Mouse (Mus musculus): ENCODE measurements at regions not wholly inside any gene's neighbourhood (a gene's known extent, or its start where the extent isn't known, plus 50 kb on each side); places are given as distances from the start of the nearest gene placed in this dataset.
"Not testable (repeated sequence)": the region's sequence is repeated elsewhere in the genome, so short reads cannot be mapped to it uniquely, and the experiment has no call there.

- H3K9ac ChIP-seq (ENCODE audit: low read depth, low read length); H3K27ac ChIP-seq; H3K36me3 ChIP-seq (ENCODE audit: insufficient read depth, low read length); H3K27me3 ChIP-seq (ENCODE audit: insufficient read depth, low read length); H3K9me3 ChIP-seq (replicated peaks; ENCODE audit: low read length); H3K4me2 ChIP-seq (ENCODE audit: low read length); DNase-seq (ENCODE audit: low spot score); ATAC-seq (replicated peaks; ENCODE audit: low FRiP score, low read depth); H3K4me1 ChIP-seq (replicated peaks; ENCODE audit: insufficient read depth, low read length); H3K4me3 ChIP-seq (replicated peaks; ENCODE audit: low read depth, low read length): not testable (repeated sequence)
- WGBS: 74% methylated on average over 2 of the region's 2 CpGs
Measured at GRCm38 (mm10) chr14:40455631-40456030, 437.4 kb downstream of the Sh2d4b start.

GRCm38 (mm10) chr14:40450823-40451222 is 442.2 kb downstream of the Sh2d4b start:
- H3K36me3 ChIP-seq (ENCODE audit: insufficient read depth, low read length); H3K4me2 ChIP-seq (ENCODE audit: low read length); H3K27ac ChIP-seq; H3K4me3 ChIP-seq (replicated peaks; ENCODE audit: low read depth, low read length); ATAC-seq (replicated peaks; ENCODE audit: low FRiP score, low read depth); H3K9me3 ChIP-seq (replicated peaks; ENCODE audit: low read length); H3K27me3 ChIP-seq (ENCODE audit: insufficient read depth, low read length); H3K4me1 ChIP-seq (replicated peaks; ENCODE audit: insufficient read depth, low read length); H3K9ac ChIP-seq (ENCODE audit: low read depth, low read length): not testable (repeated sequence)
- WGBS: 75% methylated on average over 8 of the region's 8 CpGs
- peak; percentile 40 for DNase-seq (ENCODE audit: low spot score)

- not testable (repeated sequence) for H3K9ac ChIP-seq (ENCODE audit: low read depth, low read length); H3K36me3 ChIP-seq (ENCODE audit: insufficient read depth, low read length); ATAC-seq (replicated peaks; ENCODE audit: low FRiP score, low read depth); DNase-seq (ENCODE audit: low spot score); H3K4me3 ChIP-seq (replicated peaks; ENCODE audit: low read depth, low read length); H3K27ac ChIP-seq; H3K4me1 ChIP-seq (replicated peaks; ENCODE audit: insufficient read depth, low read length); H3K27me3 ChIP-seq (ENCODE audit: insufficient read depth, low read length); H3K4me2 ChIP-seq (ENCODE audit: low read length); H3K9me3 ChIP-seq (replicated peaks; ENCODE audit: low read length)
- WGBS: 86% methylated on average over 5 of the region's 5 CpGs
Measured at GRCm38 (mm10) chr14:40449566-40449965, 443.5 kb downstream of the Sh2d4b start.

All from kidney, postnatal 0 days (tissue).